Mouse (Mus musculus) megakaryocyte, embryonic 14.5 days (primary cell): Measurements from ENCODE around the gene Htr5a. TPM values are rescaled to one million over a fixed set of nuclear protein-coding genes. Genes with fewer than 3 reads are reported as not detected.
A peak's percentile ranks its signal among the peaks of the same experiment; 100 is the strongest.

ENCODE experiments used
- H3K27me3 ChIP-seq: replicated peaks from 2 replicates; pipeline ENCODE3; 2012; ENCODE audit warnings: inconsistent platforms
- H3K36me3 ChIP-seq: replicated peaks from 2 replicates; pipeline ENCODE3; 2012; ENCODE audit warnings: low read length, inconsistent platforms, mixed read lengths
- H3K4me1 ChIP-seq: 2 replicates; pipeline ENCODE4 v1.6.1; 2012; ENCODE audit warnings: inconsistent platforms
- H3K4me3 ChIP-seq: replicated peaks from 2 replicates; pipeline ENCODE3; 2012; ENCODE audit warnings: moderate library complexity, mild to moderate bottlenecking, inconsistent platforms
- H3K9me3 ChIP-seq: 2 replicates; pipeline ENCODE4 v1.6.1; 2012; ENCODE audit warnings: inconsistent platforms
- FLI1 ChIP-seq: IDR thresholded peaks from 2 replicates; pipeline ENCODE4 v1.6.1; 2012; ENCODE audit warnings: low read length, inconsistent platforms, mixed read lengths
- GATA1 ChIP-seq: IDR thresholded peaks from 3 replicates; pipeline ENCODE4 v1.6.1; 2012; ENCODE audit warnings: mixed read lengths, low read length, inconsistent platforms, borderline replicate concordance
- polyA plus RNA-seq: library from polyadenylated mRNA; stranded (reverse); fragments of >175 nt; gene quantifications from 2 replicates; pipeline ENCODE4 v1.2.3, GENCODE M21; 2012; ENCODE audit warnings: low replicate concordance; ENCODE audit not compliant: insufficient read depth

Gene Htr5a
- not detected in 2 replicates for polyA plus RNA-seq

- Histone ChIP-seq H3K27me3 (peaks cover 31% of the 10 kb centered on the region), H3K9me3 (no peaks in the 10 kb centered on the region), H3K36me3 (no peaks in the 10 kb centered on the region), H3K4me3 (no peak within 1 kb of the TSS), H3K4me1 (peaks cover 5% of the 10 kb centered on the region; the same call in 1 of the 2 replicates)
- TF ChIP-seq FLI1 (no peak), GATA1 (no peak)
Observed at GRCm38 (mm10) chr5:27841701-27842295, at the start of gene Htr5a. Gene Htr5a (plus strand): TSS chr5:27842149.

GRCm38 (mm10) chr5:27792173-27792470 is 49.8 kb upstream of the Htr5a start:
- Histone ChIP-seq H3K27me3 (peaks cover 2% of the 10 kb centered on the region), H3K36me3 (peaks cover 23% of the 10 kb centered on the region), H3K4me3 (peak overlapping the region; percentile 99), H3K4me1 (peaks cover 45% of the 10 kb centered on the region), H3K9me3 (peaks cover 11% of the 10 kb centered on the region)
- TF ChIP-seq FLI1, result no peak
- no peak for TF ChIP-seq GATA1

GRCm38 (mm10) chr5:27792531-27793205 is 49.3 kb upstream of the Htr5a start:
- peaks cover 11% of the 10 kb centered on the region for H3K9me3 ChIP-seq
- peak overlapping the region; percentile 99 for H3K4me3 ChIP-seq
- peaks cover 18% of the 10 kb centered on the region for H3K36me3 ChIP-seq
- TF ChIP-seq GATA1, result no peak
- no peak for TF ChIP-seq FLI1
- H3K27me3 ChIP-seq, result peaks cover 4% of the 10 kb centered on the region
- H3K4me1 ChIP-seq, result peaks cover 45% of the 10 kb centered on the region

- H3K4me1 ChIP-seq, result peaks cover 39% of the 10 kb centered on the region
- H3K36me3 ChIP-seq, result peaks cover 6% of the 10 kb centered on the region
- peaks cover 9% of the 10 kb centered on the region for H3K27me3 ChIP-seq
- H3K4me3 ChIP-seq, result no peak overlapping the region
- peaks cover 11% of the 10 kb centered on the region for H3K9me3 ChIP-seq
- no peak for TF ChIP-seq GATA1
- TF ChIP-seq FLI1, result no peak
Observed at GRCm38 (mm10) chr5:27793923-27794322, 48.0 kb upstream of the Htr5a start.

- no peak overlapping the region for H3K4me3 ChIP-seq
- peaks cover 7% of the 10 kb centered on the region for H3K27me3 ChIP-seq
- peaks cover 6% of the 10 kb centered on the region; the same call in 1 of the 2 replicates for H3K9me3 ChIP-seq
- peaks cover 8% of the 10 kb centered on the region for H3K4me1 ChIP-seq
- no peak for TF ChIP-seq FLI1
- no peak for TF ChIP-seq GATA1
- no peaks in the 10 kb centered on the region for H3K36me3 ChIP-seq
Observed at GRCm38 (mm10) chr5:27814282-27814681, 27.7 kb upstream of the Htr5a start.

- peaks cover 2% of the 10 kb centered on the region for H3K27me3 ChIP-seq
- TF ChIP-seq GATA1 (no peak), FLI1 (no peak)
- H3K9me3 ChIP-seq, result no peaks in the 10 kb centered on the region
- peaks cover 8% of the 10 kb centered on the region for H3K4me1 ChIP-seq
- H3K36me3 ChIP-seq, result no peaks in the 10 kb centered on the region
- H3K4me3 ChIP-seq, result no peak overlapping the region
Observed at GRCm38 (mm10) chr5:27818840-27819672, 22.9 kb upstream of the Htr5a start.

- H3K27me3 ChIP-seq, result peaks cover 2% of the 10 kb centered on the region
- H3K4me3 ChIP-seq, result no peak overlapping the region
- H3K4me1 ChIP-seq, result peaks cover 8% of the 10 kb centered on the region
- no peak for TF ChIP-seq FLI1
- no peak for TF ChIP-seq GATA1
- H3K9me3 ChIP-seq, result no peaks in the 10 kb centered on the region
- H3K36me3 ChIP-seq, result no peaks in the 10 kb centered on the region
Observed at GRCm38 (mm10) chr5:27821161-27821560, 20.8 kb upstream of the Htr5a start.

GRCm38 (mm10) chr5:27827971-27828370 is 14.0 kb upstream of the Htr5a start:
- no peaks in the 10 kb centered on the region for H3K4me1 ChIP-seq
- no peak overlapping the region for H3K4me3 ChIP-seq

GRCm38 (mm10) chr5:27835096-27835495 is 6.9 kb upstream of the Htr5a start:
- Histone ChIP-seq H3K27me3 (peaks cover 6% of the 10 kb centered on the region), H3K4me1 (no peaks in the 10 kb centered on the region), H3K36me3 (no peaks in the 10 kb centered on the region), H3K9me3 (peaks cover 7% of the 10 kb centered on the region; the same call in 1 of the 2 replicates), H3K4me3 (no peak overlapping the region)
- TF ChIP-seq GATA1 (no peak), FLI1 (no peak)

More at GRCm38 (mm10) chr5:27827971-27828370, 14.0 kb upstream of the Htr5a start:
- no peak for TF ChIP-seq GATA1
- TF ChIP-seq FLI1, result no peak
- Histone ChIP-seq H3K27me3 (no peaks in the 10 kb centered on the region), H3K36me3 (no peaks in the 10 kb centered on the region), H3K9me3 (no peaks in the 10 kb centered on the region)

GRCm38 (mm10) chr5:27838061-27838460 is 3.9 kb upstream of the Htr5a start:
- no peaks in the 10 kb centered on the region for H3K36me3 ChIP-seq
- peaks cover 5% of the 10 kb centered on the region; the same call in 1 of the 2 replicates for H3K4me1 ChIP-seq
- no peak overlapping the region for H3K4me3 ChIP-seq
- TF ChIP-seq FLI1 (no peak), GATA1 (no peak)
- H3K27me3 ChIP-seq, result peaks cover 27% of the 10 kb centered on the region
- H3K9me3 ChIP-seq, result peaks cover 7% of the 10 kb centered on the region; the same call in 1 of the 2 replicates
